Mouse (Mus musculus) C2C12 (cell line): ENCODE measurements around the gene Mrrf. TPM values are rescaled to one million over a fixed set of nuclear protein-coding genes. Genes with fewer than 3 reads are reported as not detected.

Experiments
- H3K27me3 ChIP-seq: one replicate; pipeline ENCODE4 v1.6.1; 2011; ENCODE audit not compliant: control insufficient read depth, insufficient read depth, insufficient read length
- H3K36me3 ChIP-seq: one replicate; pipeline ENCODE4 v1.6.1; 2011; ENCODE audit not compliant: control insufficient read depth, insufficient read depth
- H3K4me3 ChIP-seq: one replicate; pipeline ENCODE4 v1.5.1; 2011; ENCODE audit warnings: mild to moderate bottlenecking, control low read depth; ENCODE audit not compliant: poor library complexity, insufficient read depth, severe bottlenecking
- H3K79me2 ChIP-seq: one replicate; pipeline ENCODE4 v1.6.1; 2011; ENCODE audit not compliant: control insufficient read depth, insufficient read depth
- H3K79me3 ChIP-seq: one replicate; pipeline ENCODE4 v1.6.1; 2011; ENCODE audit warnings: low read depth, control low read depth
- H3ac ChIP-seq: one replicate; pipeline ENCODE3; 2011; ENCODE audit warnings: low read depth; ENCODE audit not compliant: control insufficient read depth, insufficient read length
- CEBPB ChIP-seq: IDR thresholded peaks from one replicate; pipeline ENCODE4 v1.6.1; 2011; ENCODE audit warnings: low read depth, mild to moderate bottlenecking, control low read depth, moderate library complexity
- CTCF ChIP-seq: IDR thresholded peaks from one replicate; pipeline ENCODE4 v1.5.1; 2011; ENCODE audit not compliant: control insufficient read depth, insufficient read depth, insufficient read length
- FOSL1 ChIP-seq: IDR thresholded peaks from one replicate; pipeline ENCODE4 v1.8.0; 2011; ENCODE audit warnings: mild to moderate bottlenecking, low read length; ENCODE audit not compliant: poor library complexity, insufficient read depth, severe bottlenecking
- MAX ChIP-seq: IDR thresholded peaks from one replicate; pipeline ENCODE4 v1.6.1; 2011; ENCODE audit warnings: mild to moderate bottlenecking, control low read depth
- MYOD1 ChIP-seq: IDR thresholded peaks from one replicate; pipeline ENCODE4 v1.6.1; 2011; ENCODE audit warnings: low read depth; ENCODE audit not compliant: control insufficient read depth, insufficient read length
- MYOG ChIP-seq: IDR thresholded peaks from one replicate; pipeline ENCODE4 v1.6.1; 2011; ENCODE audit not compliant: control insufficient read depth, insufficient read length; ENCODE audit errors: extremely low read depth
- USF1 ChIP-seq: IDR thresholded peaks from one replicate; pipeline ENCODE4 v1.6.1; 2011; ENCODE audit warnings: low read depth, mild to moderate bottlenecking, control low read depth, moderate library complexity
- polyA plus RNA-seq: library from polyadenylated mRNA; unstranded; fragments of >200 nt; fragmentation: generic; extraction: Trizol; gene quantifications from one replicate; pipeline ENCODE4 v1.2.1, GENCODE M21; 2012; ENCODE audit warnings: missing spikeins

The Mrrf gene
- polyA plus RNA-seq, 1 experiment, result 25.4 TPM

- H3K79me3 ChIP-seq, result no peaks in the 10 kb centered on the region
- H3K27me3 ChIP-seq, result no peaks in the 10 kb centered on the region
- no peak overlapping the region for H3K4me3 ChIP-seq
- peaks cover 3% of the 10 kb centered on the region for H3K36me3 ChIP-seq
- peaks cover 8% of the 10 kb centered on the region for H3K79me2 ChIP-seq
- H3ac ChIP-seq, result no peak overlapping the region
- TF ChIP-seq USF1 (no peak), CEBPB (no peak), FOSL1 (no peak), MAX (no peak), MYOD1 (no peak), MYOG (no peak), CTCF (no peak)
Measured at GRCm38 (mm10) chr2:36103555-36104367, 32.4 kb upstream of the Mrrf start.

GRCm38 (mm10) chr2:36104436-36104955, 31.7 kb upstream of the Mrrf start:
- Histone ChIP-seq H3K79me2 (peaks cover 8% of the 10 kb centered on the region), H3K27me3 (no peaks in the 10 kb centered on the region), H3ac (peak overlapping the region; percentile 90), H3K36me3 (peaks cover 3% of the 10 kb centered on the region), H3K4me3 (peak overlapping the region; percentile 60), H3K79me3 (no peaks in the 10 kb centered on the region)
- TF ChIP-seq MAX (no peak), USF1 (no peak), MYOD1 (no peak), CEBPB (no peak), MYOG (no peak), CTCF (no peak), FOSL1 (no peak)

GRCm38 (mm10) chr2:36104956-36105741, 31.0 kb upstream of the Mrrf start, which contains the start of gene Lhx6:
Gene Lhx6 (minus strand): TSS chr2:36105408.
- peak; percentile 31 for TF ChIP-seq FOSL1
- no peak for TF ChIP-seq USF1
- H3K79me3 ChIP-seq, result no peaks in the 10 kb centered on the region
- no peaks in the 10 kb centered on the region for H3K27me3 ChIP-seq
- peaks cover 3% of the 10 kb centered on the region for H3K36me3 ChIP-seq
- peak within 1 kb of the TSS; percentile 60 for H3K4me3 ChIP-seq
- H3ac ChIP-seq, result peak within 1 kb of the TSS; percentile 90
- peaks cover 8% of the 10 kb centered on the region for H3K79me2 ChIP-seq

GRCm38 (mm10) chr2:36108615-36109014, 27.6 kb upstream of the Mrrf start:
- no peaks in the 10 kb centered on the region for H3K36me3 ChIP-seq
- TF ChIP-seq MAX (no peak), MYOG (no peak), MYOD1 (no peak), CEBPB (no peak), CTCF (no peak), FOSL1 (no peak), USF1 (no peak)

GRCm38 (mm10) chr2:36112632-36113031, 23.6 kb upstream of the Mrrf start:
- peaks cover 16% of the 10 kb centered on the region for H3K36me3 ChIP-seq
- TF ChIP-seq USF1, result no peak
- TF ChIP-seq MYOG, result no peak
- TF ChIP-seq CTCF, result no peak
- no peak for TF ChIP-seq FOSL1
- TF ChIP-seq CEBPB, result no peak
- no peak for TF ChIP-seq MAX
- no peak for TF ChIP-seq MYOD1
- no peak overlapping the region for H3ac ChIP-seq
- no peaks in the 10 kb centered on the region for H3K79me3 ChIP-seq
- no peak overlapping the region for H3K4me3 ChIP-seq
- H3K27me3 ChIP-seq, result no peaks in the 10 kb centered on the region
- no peaks in the 10 kb centered on the region for H3K79me2 ChIP-seq

More at GRCm38 (mm10) chr2:36108615-36109014, 27.6 kb upstream of the Mrrf start:
- H3K4me3 ChIP-seq, result no peak overlapping the region
- no peaks in the 10 kb centered on the region for H3K79me3 ChIP-seq
- H3K27me3 ChIP-seq, result no peaks in the 10 kb centered on the region
- H3K79me2 ChIP-seq, result peaks cover 8% of the 10 kb centered on the region
- H3ac ChIP-seq, result no peak overlapping the region
